Mouse (Mus musculus) lung, postnatal 14 days (tissue): ENCODE measurements around the gene Pyroxd1.
A peak's percentile ranks its signal among the peaks of the same experiment; 100 is the strongest.
"Not testable (repeated sequence)": the region's sequence is repeated elsewhere in the genome, so short reads cannot be mapped to it uniquely, and the experiment has no call there.

Source experiments
- DNase-seq: peaks from one replicate; pipeline ENCODE4 v3.0.0; 2021

Pyroxd1 gene

DNA sequence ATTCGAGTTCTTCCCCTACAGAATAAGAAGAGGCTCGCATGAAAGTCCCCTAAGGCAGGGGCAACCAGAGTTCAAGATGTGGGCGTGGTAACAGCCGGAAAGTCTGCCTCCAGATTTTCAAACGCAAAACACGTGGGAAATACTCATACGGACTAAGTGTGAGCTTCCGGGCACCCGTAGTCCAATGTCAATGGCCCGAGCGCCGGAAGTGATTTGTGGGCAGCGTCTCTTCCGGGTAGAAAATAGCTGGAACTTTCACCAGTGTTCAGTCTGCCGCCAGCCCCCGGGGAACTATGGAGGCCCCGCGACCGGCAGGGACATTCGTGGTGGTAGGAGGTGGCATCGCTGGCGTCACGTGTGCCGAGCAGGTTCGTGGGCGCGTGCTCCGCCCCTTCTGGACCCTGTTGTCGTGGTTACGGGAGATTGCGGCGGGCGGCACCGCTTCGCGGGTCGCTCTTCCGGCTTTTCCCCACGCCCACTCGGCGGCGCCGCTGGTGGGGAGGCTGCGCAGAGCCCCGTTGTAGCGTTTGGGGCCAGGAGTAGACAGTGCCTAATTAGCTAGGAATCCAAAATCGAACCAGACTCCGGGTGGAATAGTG, at the start of gene Pyroxd1:
Gene Pyroxd1 (plus strand): TSS at position 215 of the 599 bp plus-strand sequence.
- DNase-seq: peak; percentile 79

DNA sequence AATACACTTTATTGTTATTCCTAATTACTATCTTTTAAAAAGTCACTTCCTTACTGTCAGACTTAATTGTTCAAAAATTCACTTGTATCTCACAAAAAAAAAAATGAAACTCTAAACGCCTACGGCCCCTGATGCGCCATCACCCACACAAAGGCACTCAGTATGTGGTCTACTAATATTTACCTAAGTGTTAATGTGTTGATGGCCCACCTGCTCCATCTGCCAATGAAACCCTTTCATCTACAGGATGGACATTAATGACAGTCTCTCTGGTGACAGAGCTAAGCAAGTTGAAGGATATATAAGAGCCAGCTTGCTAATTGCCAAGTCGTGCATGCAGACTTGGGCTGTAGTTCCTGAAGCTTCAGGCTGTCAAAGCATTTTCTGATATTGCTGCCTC, 47.4 kb upstream of the Pyroxd1 start, which contains the start of gene Iapp:
Gene Iapp (plus strand): TSS at position 326 of the 400 bp plus-strand sequence.
- no peak for DNase-seq

DNA sequence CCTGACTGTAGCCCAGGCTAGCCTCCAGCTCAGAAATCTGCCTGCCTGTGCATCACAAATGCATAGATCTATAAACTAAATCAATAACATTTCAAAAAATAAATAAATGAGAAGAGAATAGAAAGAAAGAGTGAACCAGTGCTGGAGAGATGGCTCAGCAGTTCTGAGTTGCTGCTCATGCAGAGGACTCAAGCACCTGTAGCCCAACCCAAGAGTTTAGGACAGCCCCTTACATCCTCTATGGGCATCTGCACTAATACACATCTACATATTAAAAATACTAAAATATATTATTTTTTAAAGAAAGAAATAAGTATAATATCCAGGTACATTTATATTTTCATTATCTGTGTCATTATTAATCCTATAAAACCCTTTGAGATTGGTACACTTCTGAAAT, 40.4 kb upstream of the Pyroxd1 start:
- no peak for DNase-seq

DNA sequence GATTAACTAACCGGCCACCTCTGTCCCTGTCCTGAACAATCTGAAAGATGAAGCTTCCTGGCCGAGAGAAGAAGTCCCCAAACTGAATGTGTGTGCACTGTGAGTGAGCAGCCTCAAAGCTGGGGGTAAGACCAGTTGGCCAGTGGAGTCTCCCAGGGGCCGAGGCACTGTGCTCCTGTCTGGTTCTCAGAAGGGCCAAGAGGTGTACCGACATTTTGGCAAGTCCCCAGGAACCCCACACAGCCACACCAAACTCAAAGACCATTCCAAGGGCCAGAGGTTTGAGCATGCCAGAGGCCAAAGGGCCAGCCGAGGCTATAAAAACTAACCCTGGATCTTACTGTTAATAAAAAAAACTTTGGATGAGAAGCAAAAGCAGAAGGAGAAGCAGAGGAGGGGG, 31.2 kb upstream of the Pyroxd1 start:
- no peak for DNase-seq

DNA sequence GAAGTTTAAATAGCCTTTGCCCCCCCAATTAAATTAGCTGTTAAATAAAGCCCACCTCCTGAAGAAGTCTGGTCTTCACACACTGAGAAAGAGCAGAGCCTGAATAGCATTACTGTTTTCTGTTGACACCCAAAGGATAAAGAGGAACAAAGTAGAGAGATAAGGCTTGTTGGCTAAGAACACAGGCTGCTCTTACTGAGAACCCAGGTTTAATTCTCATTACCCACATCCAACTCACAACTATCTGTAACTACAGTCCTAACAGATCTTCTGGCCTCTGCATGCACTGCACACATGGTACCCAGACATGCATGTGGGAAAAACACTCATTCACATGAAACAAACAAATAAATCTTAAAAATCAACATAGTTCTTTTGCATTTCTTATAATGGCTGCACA, 28.3 kb upstream of the Pyroxd1 start:
- no peak for DNase-seq

DNA sequence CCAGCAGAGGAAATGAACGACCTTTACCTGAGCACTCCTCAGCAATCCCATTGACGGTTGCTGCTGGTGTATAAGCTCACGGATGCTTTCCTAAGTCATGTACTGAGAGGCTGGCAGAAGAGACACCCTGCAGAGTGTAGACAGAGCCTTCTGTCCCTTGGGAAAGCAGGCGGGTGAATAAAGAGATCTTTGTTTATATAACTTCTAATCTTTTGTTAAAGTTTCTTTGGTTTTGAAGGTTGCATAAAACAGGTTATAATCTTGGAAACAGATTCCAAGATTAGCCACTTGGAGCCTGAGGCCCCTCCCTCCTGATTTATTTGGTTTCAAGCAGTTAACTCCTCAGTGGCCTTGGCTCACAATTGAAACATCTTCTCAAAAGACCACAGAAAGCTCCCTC, 22.6 kb upstream of the Pyroxd1 start, which contains the start of gene Slco1a5:
Gene Slco1a5 (minus strand): TSS at position 101 of the 400 bp plus-strand sequence.
- DNase-seq: no peak

DNA sequence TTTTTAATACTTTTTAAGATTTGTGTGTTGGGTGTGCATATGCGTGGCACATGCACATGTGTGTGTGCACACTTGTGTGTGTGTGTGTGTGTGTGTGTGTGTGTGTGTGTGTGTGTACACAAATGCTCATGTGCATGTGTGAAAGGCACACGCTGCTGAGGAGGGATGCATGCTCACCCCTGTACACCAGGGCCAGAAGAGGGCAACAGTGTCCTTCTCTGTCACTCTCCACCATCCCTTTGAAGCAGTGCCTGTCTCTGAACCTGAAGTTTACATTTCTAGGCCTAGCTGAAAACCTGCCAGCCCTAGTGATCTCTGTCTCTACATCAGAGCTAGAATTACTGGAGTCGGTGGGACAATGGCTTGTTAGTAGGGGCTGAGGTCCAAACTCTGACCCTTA, 18.9 kb upstream of the Pyroxd1 start:
- no peak for DNase-seq

DNA sequence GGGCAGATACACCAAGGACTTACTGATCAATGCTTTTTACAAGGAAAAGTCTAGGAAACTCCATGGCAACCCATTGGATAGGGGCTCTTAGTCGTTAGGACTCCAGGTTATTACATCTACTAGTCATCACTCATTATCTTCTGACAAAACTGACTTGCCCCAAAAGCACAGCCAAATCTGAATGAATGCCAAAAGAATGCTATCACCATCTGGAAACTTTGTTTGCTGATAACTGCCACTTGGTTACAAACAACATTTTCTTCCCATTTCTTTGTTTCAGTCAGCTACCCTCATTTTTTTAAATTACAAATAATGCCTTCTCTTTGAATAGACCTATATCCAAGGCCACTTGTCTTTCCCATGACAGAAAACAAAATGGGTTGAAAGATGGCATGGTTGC, 16.3 kb upstream of the Pyroxd1 start:
- DNase-seq: no peak

DNA sequence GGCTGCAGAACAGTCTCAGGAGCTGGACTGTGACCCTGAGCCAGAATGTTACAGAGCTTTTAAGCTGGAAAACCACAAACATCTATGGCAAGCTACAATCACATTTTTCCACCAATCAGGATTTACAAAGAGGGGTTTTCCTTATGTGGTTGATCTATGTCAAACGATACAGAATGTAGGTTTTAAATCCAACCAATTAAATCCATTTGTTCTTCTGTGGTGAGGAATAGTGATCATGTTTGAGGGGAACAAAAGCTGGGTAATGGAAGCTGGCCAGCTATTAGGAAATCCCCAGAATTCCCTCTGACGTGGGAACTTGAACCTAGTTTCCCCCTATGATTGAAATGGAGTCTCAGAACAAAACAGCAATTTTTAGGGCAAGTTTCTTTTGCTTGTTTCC, 6.5 kb upstream of the Pyroxd1 start:
- no peak for DNase-seq

DNA sequence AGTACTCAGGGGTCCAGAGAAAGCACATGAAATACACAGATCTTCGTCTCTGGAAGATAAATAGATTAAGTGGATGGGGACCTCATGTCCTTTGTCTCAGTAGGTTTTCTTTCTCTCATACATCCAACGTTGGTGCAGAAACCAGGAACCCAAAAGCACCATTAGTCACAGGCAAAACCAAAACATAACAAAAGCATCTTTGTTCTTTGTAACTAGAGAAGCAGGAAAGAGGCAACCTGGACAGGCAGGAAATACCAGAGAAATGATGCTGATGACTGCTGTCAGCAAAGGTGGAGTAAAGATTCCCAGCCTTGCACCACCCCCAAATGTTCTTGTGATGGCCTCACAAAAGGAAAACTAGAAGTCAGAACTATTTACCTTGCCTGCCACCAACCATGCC, 5.9 kb upstream of the Pyroxd1 start:
- DNase-seq: no peak

DNA sequence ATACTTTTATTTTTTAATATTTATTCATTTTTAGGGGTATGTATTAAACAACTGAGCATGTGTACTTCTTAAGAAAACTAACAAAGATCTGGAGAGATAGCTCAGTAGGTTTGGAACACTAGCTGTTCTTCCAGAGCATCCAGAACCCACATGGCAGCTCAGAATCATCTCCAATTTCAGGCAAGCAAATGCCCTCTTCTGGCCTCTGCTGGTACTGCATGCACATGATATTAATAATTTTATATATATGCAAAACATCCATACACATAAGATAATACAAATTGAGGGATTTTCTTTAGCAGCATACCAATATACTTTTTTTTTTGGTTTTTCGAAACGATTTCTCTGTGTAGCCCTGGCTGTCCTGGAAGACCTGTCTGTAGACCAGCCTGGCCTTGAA, 1.9 kb upstream of the Pyroxd1 start:
- peak; percentile 57 for DNase-seq

DNA sequence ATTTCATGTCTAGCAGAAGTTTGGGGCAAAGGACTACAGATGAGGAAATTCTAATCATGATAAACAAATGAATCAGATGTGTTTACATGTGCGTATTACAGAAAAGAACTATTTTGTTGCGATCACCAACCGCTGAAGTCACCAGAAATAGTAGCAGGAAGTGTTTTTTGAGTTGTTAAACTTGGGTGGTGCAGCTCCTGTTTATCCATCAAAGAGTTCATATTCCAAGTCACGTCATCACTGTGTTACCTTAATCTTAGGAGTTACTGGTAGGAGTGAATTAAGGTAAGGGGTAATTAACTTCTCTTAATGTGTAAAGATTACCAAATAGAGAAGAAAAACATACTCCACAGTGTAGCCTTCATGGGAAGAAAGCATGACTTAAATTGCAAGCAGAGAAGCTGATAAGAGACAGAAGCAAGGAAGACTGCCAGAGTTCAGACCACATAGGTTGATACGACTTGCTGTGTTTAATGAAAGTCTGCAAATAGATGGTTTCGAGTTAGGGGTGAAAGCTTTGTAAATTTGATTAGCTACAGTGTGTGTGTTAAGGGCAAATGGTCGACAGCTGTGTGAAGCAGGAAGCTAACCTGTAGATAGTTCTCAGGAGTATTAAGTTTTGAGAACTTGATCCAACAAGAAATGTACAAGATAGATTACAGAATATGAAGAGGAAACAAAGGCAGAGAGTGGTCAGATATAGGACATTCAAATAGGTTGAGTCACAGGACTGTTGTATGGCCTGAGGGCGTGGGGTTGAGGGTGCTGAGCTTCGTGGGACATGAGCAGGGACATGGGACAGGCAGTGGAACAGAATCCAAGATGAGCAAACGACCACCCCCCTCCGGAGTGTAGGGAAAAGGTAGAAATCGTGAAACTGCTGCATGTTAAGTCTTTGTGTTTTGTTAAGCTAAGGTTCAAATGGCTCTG, 992 bp downstream of the Pyroxd1 start:
- no peak for DNase-seq

DNA sequence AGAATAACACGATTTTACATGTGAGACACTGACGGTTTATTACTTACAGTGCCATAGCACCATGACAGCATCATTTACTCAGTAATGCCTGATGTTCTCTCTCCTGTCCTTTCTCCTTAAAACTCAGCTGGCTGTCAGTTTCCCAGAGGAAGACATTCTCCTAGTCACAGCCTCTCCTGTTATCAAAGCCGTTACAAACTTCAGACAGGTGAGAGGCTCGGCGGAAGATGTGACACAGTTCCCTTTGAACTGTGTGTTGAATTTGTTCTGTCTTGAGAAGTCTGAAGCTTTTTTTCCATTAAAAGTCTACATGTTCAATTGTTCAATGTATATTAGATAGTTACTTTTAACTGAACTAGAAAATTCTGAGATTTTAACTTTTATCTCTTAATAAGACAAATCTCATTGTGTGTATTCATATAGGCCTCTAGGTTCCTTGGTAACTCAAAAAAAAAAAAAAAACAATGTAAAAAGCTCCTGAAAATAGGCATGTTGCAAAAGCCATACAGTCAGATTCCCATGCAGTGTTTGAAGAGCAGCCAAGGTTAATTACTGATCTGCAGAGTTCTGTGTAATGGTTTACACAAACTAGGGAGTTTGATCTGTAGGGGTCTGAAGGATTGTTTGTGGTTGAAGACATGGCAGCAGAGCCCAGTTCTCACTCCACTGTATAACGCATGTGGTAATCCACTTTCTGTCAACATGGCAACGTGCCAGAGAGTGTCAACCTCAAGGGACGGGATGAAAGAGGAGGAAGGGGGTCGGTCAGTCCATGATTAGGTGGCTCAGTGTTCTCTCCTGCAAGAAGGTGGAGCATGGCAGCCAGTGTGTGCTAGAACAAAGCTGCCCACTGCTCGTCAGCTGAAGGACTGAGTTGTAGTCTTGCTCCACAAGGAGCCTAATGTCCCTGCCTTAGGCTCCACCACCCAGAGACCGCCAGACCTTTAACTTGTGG, 2.3 kb downstream of the Pyroxd1 start:
- no peak for DNase-seq

DNA sequence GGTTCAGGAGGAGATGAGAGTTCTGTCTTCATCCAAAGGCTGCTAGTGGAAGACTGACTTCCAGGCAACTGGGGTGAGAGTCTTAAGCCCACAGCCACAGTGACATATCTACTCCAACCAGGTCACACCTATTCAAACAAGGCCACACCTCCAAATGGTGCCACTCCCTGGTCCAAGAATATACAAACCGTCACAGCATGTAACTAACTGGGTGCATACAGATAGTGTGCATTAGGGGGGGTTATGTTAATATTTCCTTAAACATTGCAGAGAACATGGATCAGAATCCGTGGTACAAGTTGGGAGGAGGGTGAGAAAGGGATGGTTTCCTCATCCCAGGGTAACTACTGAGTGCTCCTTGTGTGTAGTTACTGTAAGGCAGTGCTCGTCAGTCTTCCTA, 6.6 kb downstream of the Pyroxd1 start:
- not testable (repeated sequence) for DNase-seq

DNA sequence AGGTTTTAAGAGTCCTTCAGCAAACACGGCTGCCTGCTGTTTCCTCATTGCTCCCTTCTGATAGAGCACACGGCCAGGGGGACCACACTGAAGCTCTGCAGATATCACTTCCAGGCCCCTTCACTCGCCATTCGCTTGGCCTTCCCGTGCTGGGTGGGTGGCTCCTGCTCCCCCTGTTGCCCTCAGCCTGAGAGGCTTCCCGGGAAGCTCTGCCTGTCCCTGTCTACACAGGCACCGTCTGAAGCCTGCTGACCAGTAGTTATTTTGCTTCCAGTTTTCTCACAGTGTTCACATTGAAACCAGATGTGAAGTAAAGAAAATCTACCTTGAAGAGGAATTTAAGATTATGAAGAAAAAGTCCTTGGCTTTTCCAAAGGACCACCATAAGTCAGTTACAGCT, 11.7 kb downstream of the Pyroxd1 start:
- DNase-seq: no peak

DNA sequence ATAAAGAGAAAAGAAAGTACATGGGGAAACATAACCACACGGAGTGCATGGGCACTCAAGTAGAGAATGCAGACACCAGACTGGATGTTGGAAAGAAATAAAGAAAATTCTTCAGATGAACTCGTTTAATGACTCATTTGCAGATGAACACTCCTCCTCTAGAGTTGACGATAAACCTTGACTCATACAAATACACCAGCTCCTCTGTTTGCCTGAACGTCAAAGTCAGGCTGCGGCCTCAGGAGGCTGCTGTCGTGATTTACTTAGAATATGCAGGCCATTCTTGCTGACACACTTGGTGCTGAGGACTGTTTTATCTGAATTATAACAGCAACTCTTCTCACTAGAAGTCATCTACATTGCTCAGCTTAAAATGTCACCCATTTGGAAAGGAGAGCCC, 16.6 kb downstream of the Pyroxd1 start:
- no peak for DNase-seq

DNA sequence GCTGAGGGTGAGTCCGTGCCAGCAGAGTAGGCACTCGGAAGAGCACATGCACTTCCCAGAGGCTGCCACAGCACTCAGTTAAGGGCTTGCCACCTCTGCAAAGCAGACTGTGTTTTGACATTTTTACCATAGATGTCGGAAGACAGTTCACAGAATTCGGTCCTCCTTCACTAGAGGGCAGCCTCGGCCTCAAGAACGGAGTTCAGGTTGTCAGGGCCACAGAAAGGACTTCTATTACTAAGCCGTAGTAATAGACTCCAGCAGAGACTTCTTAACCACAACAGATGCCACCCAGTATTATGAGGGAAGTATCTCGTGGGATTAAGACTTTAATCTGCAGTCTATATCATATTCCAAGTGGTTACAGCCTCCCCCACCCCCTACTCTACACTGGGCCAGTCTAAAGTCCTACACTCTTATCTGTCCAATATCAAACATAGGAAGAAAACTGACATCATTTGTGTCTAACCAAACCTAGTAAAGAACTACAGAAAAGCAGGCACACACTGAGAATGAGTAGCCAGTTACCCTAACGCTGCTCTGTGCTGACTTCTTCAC, 17.6 kb downstream of the Pyroxd1 start:
- peak; percentile 17 for DNase-seq

DNA sequence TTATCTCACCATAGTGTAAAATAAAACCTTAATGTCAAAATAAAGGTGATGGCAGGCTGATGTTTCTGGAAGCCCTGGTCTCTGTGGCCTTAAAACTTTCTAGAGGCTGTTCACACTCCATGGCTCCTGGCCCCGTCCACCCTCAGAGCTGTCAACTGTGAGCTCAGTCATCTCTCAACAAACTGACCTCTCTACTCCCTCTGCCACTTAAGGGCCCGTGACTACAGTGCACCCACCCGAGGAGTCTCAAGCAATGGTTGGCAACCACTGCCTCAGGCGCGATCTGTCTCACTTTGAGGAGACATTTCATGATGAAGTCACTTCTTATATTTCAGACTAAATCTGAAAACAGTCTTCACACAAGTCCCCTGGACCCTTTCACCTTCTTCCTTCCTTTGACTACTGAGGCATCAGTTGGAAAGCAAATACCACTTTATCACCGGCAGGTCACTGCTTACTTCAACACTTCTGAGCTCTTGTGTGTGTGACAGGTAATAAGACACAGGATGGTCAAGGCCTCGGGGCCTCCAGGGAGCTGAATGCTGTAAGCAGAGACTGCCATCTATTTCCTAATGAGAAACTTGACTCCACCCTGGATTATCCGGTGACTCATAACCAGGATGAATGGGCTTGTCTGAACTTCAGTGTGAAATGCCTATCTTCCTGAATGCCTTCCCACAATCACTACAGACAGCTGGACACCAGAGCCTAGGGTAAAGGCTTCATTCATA, 20.5 kb downstream of the Pyroxd1 start:
- DNase-seq: no peak

DNA sequence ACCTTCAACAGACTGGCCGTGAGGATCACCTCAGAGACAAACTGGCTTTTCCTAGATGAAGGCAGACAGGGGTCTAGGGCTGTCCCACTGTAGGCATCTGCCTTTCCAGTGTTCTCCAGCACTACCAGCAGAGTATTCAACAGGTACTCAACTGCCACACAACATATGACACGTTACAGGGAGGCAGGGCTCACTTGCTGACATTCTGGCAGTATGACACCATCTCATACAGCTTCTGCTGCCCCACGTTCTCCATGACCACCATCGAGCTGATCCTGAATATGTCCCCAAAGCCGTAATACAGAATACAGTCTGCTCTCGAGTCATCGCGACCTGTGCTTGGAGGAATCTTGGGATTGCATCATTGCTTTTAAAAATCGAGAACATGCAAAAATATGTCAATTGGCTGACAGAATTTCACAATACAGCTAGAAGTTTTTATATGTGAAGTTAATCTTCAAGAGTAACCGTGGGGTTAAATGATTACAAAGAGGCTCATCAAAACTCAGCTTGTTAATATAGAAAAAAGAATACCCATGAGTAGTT, 21.1 kb downstream of the Pyroxd1 start:
- DNase-seq: no peak

DNA sequence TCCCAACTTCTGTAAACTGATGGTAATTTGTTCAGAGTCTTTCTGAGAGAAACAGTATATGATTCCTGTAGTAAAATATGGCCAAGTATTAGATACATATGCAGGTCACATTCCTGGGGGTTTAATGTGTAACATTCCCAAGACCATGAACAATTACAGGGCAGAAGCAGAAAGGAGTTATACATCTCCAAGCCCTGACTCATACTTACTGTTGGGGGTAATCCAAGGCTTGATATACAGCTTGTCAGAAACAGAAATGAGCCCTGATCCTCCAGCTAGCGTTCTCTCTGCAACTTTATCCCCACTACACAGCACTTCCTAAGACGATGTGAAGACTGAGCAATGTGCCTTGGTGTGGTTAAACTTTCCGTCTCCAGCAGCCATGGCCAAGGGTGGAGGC, 22.1 kb downstream of the Pyroxd1 start:
- DNase-seq: no peak

DNA sequence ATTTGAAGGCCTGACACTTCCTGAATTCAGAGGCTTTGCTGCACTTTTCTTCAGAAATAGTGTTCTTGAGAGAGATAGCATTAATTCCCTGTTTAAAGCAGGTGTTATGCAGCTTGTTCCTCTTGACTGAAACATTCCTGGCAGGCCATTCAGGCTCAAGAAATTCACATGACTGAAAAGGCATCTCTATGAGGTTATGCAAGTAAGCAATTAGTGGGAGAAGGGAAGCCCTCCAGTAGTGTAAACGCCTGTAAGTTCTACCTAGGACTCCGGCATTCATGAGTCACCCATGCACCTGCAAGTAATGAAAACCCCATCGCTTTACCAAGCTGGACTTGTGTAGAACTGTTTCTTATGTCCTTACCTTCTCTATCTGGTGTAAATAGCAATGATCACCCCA, 24.1 kb downstream of the Pyroxd1 start:
- peak; percentile 12 for DNase-seq

DNA sequence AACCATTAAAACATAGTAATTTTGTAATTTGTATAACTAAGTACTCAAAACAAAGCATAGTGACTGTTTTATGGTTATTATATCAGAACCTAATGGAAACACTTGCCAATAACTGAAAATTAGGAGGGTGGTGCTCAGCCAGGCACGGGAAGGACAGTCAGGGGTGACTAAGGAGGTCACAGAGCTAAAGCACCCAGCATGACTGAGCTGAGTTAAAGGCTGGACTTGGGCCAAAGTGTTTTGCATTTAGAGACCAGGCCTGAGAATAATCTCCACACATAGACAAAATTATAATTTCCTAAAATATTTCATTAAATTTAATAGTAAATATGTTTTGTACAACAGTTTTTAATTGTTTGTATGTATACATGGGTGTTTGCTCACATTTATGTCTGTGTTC, 31.6 kb downstream of the Pyroxd1 start:
- no peak for DNase-seq
